Mouse (Mus musculus): ENCODE measurements around the gene Smad6. TPM values are rescaled to one million over a fixed set of nuclear protein-coding genes. Genes with fewer than 3 reads are reported as not detected.
A peak's percentile ranks its signal among the peaks of the same experiment; 100 is the strongest.

Smad6 gene
- total and polyA plus RNA-seq, 2 experiments: 4.1 to 12.6 TPM

GRCm38 (mm10) chr9:64057903-64058650, 36.2 kb upstream of the Smad6 start:
- H3K4me1 ChIP-seq (ENCODE audit: control insufficient read depth, insufficient read depth, low read length): peaks cover 19% of the 10 kb centered on the region
- H3K79me2 ChIP-seq (ENCODE audit: control insufficient read depth, insufficient read depth, low read length): no peaks in the 10 kb centered on the region
- no peak overlapping the region for H3K27ac ChIP-seq (replicated peaks; ENCODE audit: insufficient read depth, low read depth, low read length)
- WGBS: 84% methylated on average over 7 of the region's 7 CpGs
- no peak for TF ChIP-seq POLR2A (IDR thresholded peaks at IDR 0.05; ENCODE audit: extremely low read depth, insufficient read depth, low read length)
- TF ChIP-seq CTCF (IDR thresholded peaks at IDR 0.05; ENCODE audit: low read depth, low read length): no peak
- H3K36me3 ChIP-seq (ENCODE audit: control insufficient read depth, insufficient read depth, low read length): no peaks in the 10 kb centered on the region
- H3K9ac ChIP-seq (ENCODE audit: low read depth, low read length): no peak overlapping the region
- H3K4me3 ChIP-seq (ENCODE audit: insufficient read depth, low read depth, low read length): no peak overlapping the region
- DNase-seq (ENCODE audit: extremely low read depth, low read depth, low spot score): no peak
- no peaks in the 10 kb centered on the region for H3K27me3 ChIP-seq (ENCODE audit: control insufficient read depth, insufficient read depth, low read length)

GRCm38 (mm10) chr9:64055162-64055561, 33.3 kb upstream of the Smad6 start:
- peaks cover 22% of the 10 kb centered on the region for H3K4me1 ChIP-seq (ENCODE audit: control insufficient read depth, insufficient read depth, low read length)
- no peak overlapping the region for H3K4me3 ChIP-seq (ENCODE audit: insufficient read depth, low read depth, low read length)
- no peaks in the 10 kb centered on the region for H3K36me3 ChIP-seq (ENCODE audit: control insufficient read depth, insufficient read depth, low read length)
- no peak for TF ChIP-seq POLR2A (IDR thresholded peaks at IDR 0.05; ENCODE audit: extremely low read depth, insufficient read depth, low read length)
- no peaks in the 10 kb centered on the region for H3K79me2 ChIP-seq (ENCODE audit: control insufficient read depth, insufficient read depth, low read length)
- DNase-seq (ENCODE audit: extremely low read depth, low read depth, low spot score): no peak
- H3K27me3 ChIP-seq (ENCODE audit: control insufficient read depth, insufficient read depth, low read length): no peaks in the 10 kb centered on the region
- no peak overlapping the region for H3K27ac ChIP-seq (replicated peaks; ENCODE audit: insufficient read depth, low read depth, low read length)
- no peak overlapping the region for H3K9ac ChIP-seq (ENCODE audit: low read depth, low read length)
- WGBS: 82% methylated on average over 9 of the region's 9 CpGs

DNA sequence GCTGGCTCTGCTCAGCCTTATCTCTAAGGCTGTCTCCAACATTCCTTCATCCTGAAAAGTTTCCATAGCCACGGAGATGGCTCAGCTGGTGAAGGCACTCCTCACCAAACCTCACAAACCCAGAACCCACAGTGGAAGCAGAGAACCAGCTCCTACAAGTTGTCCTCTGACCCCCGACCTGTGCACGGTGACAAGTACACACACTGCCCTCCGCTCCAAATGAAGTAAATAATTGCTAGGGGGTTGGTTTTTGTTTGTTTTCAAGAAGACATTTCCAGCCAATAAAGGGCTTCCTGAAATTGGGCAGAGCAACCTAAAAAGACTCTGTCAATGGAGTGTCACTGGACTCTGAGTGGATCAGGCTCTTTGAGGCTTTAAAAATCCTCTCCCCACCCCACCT, 31.9 kb upstream of the Smad6 start:
- peaks cover 24% of the 10 kb centered on the region for H3K4me1 ChIP-seq (ENCODE audit: control insufficient read depth, insufficient read depth, low read length)
- peak; percentile 92 for DNase-seq (ENCODE audit: extremely low read depth, low read depth, low spot score)
- H3K36me3 ChIP-seq (ENCODE audit: control insufficient read depth, insufficient read depth, low read length): no peaks in the 10 kb centered on the region
- no peaks in the 10 kb centered on the region for H3K79me2 ChIP-seq (ENCODE audit: control insufficient read depth, insufficient read depth, low read length)
- 14% methylated on average over 4 of the region's 4 CpGs for WGBS
- no peak overlapping the region for H3K4me3 ChIP-seq (ENCODE audit: insufficient read depth, low read depth, low read length)
- H3K9ac ChIP-seq (ENCODE audit: low read depth, low read length): no peak overlapping the region
- H3K27ac ChIP-seq (replicated peaks; ENCODE audit: insufficient read depth, low read depth, low read length): peak overlapping the region; percentile 9
- no peak for TF ChIP-seq POLR2A (IDR thresholded peaks at IDR 0.05; ENCODE audit: extremely low read depth, insufficient read depth, low read length)
- no peaks in the 10 kb centered on the region for H3K27me3 ChIP-seq (ENCODE audit: control insufficient read depth, insufficient read depth, low read length)

DNA sequence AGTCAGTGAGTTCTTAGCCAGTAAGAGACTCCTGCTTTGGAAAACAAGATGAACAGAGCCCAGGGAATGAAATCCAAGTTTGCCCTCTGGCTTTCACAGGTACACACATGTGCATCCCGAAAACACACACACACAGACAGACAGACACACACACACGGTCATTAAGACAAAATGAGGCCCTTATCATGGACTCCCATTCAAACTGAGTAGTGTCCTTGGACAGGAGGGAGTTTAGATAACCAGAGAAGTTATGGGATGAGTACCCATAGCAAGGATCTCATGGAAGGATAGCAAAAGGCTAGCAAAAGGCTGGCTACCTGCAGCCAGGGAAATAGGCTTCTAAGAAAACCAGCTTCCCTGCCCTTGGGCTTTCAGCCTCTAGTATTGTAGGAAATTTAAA, 29.4 kb upstream of the Smad6 start:
- 79% methylated on average over 2 of the region's 2 CpGs for WGBS
- Histone ChIP-seq H3K79me2 (ENCODE audit: control insufficient read depth, insufficient read depth, low read length) (no peaks in the 10 kb centered on the region), H3K36me3 (ENCODE audit: control insufficient read depth, insufficient read depth, low read length) (no peaks in the 10 kb centered on the region), H3K4me1 (ENCODE audit: control insufficient read depth, insufficient read depth, low read length) (peaks cover 24% of the 10 kb centered on the region), H3K27me3 (ENCODE audit: control insufficient read depth, insufficient read depth, low read length) (no peaks in the 10 kb centered on the region), H3K27ac (replicated peaks; ENCODE audit: insufficient read depth, low read depth, low read length) (peak overlapping the region; percentile 74), H3K9ac (ENCODE audit: low read depth, low read length) (no peak overlapping the region), H3K4me3 (ENCODE audit: insufficient read depth, low read depth, low read length) (no peak overlapping the region)
- no peak for DNase-seq (ENCODE audit: extremely low read depth, low read depth, low spot score)
- no peak for TF ChIP-seq POLR2A (IDR thresholded peaks at IDR 0.05; ENCODE audit: extremely low read depth, insufficient read depth, low read length)

GRCm38 (mm10) chr9:64050513-64051065, 28.7 kb upstream of the Smad6 start:
- Histone ChIP-seq H3K27me3 (ENCODE audit: control insufficient read depth, insufficient read depth, low read length) (no peaks in the 10 kb centered on the region), H3K9ac (ENCODE audit: low read depth, low read length) (peak overlapping the region; percentile 3; the same call in 1 of the 2 replicates), H3K79me2 (ENCODE audit: control insufficient read depth, insufficient read depth, low read length) (no peaks in the 10 kb centered on the region), H3K36me3 (ENCODE audit: control insufficient read depth, insufficient read depth, low read length) (no peaks in the 10 kb centered on the region), H3K4me3 (ENCODE audit: insufficient read depth, low read depth, low read length) (no peak overlapping the region), H3K4me1 (ENCODE audit: control insufficient read depth, insufficient read depth, low read length) (peaks cover 26% of the 10 kb centered on the region), H3K27ac (replicated peaks; ENCODE audit: insufficient read depth, low read depth, low read length) (peak overlapping the region; percentile 74)
- peak; percentile 70 for DNase-seq (ENCODE audit: extremely low read depth, low read depth, low spot score)
- 10% methylated on average over 8 of the region's 8 CpGs for WGBS
- no peak for TF ChIP-seq POLR2A (IDR thresholded peaks at IDR 0.05; ENCODE audit: extremely low read depth, insufficient read depth, low read length)
- no peak for TF ChIP-seq CTCF (IDR thresholded peaks at IDR 0.05; ENCODE audit: low read depth, low read length)
